Mouse (Mus musculus) 416B (cell line): ENCODE results near the gene Elmo1.
A peak's percentile ranks its signal among the peaks of the same experiment; 100 is the strongest.

ENCODE experiments used
- DNase-seq: peaks from one replicate; pipeline ENCODE4 v3.0.0; 2011; ENCODE audit warnings: low read depth

Gene Elmo1

GRCm38 (mm10) chr13:20094916-20095700 is 4.7 kb downstream of the Elmo1 start:
- DNase-seq = no peak

DNA sequence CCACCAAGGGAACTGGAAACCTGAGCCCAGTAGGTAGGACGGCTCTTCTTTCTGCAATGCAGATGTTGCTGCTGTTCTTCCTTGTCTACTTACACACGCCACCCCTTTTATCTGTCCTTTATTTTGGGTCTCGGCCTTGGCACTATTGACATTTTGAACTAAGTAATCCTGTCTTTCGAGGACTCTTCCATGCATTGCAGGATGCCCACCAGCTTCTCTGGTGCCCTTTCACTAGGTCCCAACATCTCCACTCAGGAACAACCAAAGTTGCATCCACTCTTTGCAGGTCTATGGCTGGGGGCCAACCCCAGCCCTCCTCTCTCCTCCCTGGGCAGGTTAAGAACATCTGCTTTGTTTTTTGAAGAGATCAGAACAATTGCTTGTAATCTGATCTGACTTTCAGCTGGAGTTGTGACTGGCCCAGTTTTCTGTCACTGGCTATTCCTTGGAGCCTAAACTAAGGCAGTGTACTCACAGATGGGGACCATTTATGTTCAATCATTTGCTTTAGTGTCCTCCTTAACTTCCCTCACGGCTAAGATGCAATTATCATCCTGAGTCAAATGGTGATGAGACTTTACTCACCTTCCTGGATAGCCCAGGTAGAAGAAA is 6.7 kb downstream of the Elmo1 start:
- no peak for DNase-seq

GRCm38 (mm10) chr13:20097934-20098593 is 7.7 kb downstream of the Elmo1 start:
- peak; percentile 92 for DNase-seq

- no peak for DNase-seq
Observed at GRCm38 (mm10) chr13:20098594-20098965, 8.2 kb downstream of the Elmo1 start.

- peak; percentile 44 for DNase-seq
Observed at GRCm38 (mm10) chr13:20099546-20099945, 9.2 kb downstream of the Elmo1 start.

- DNase-seq = no peak
Observed at GRCm38 (mm10) chr13:20100357-20100756, 10.0 kb downstream of the Elmo1 start.

GRCm38 (mm10) chr13:20101691-20102090 is 11.3 kb downstream of the Elmo1 start:
- DNase-seq = no peak

- no peak for DNase-seq
Observed at GRCm38 (mm10) chr13:20104791-20105190, 14.4 kb downstream of the Elmo1 start.

DNA sequence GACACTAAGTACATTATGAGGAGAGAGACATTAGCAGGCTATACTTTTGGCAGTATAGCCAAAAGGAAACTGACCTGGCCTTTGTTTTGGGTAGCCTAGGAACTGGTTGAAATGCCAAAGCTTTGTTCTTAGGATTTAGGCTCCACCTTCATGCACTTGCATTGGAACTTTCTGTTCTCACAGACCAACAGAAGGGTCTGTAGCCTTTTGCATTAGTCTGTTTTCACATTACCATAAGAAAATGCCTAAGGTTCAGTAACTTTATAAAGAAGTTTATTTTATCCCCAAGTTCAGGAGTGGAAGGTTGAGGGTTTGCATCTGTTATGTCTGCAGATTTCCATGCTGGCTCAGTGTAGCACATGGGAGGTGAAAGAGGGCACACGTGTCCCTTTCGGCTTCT is 15.6 kb downstream of the Elmo1 start:
- DNase-seq = no peak

DNA sequence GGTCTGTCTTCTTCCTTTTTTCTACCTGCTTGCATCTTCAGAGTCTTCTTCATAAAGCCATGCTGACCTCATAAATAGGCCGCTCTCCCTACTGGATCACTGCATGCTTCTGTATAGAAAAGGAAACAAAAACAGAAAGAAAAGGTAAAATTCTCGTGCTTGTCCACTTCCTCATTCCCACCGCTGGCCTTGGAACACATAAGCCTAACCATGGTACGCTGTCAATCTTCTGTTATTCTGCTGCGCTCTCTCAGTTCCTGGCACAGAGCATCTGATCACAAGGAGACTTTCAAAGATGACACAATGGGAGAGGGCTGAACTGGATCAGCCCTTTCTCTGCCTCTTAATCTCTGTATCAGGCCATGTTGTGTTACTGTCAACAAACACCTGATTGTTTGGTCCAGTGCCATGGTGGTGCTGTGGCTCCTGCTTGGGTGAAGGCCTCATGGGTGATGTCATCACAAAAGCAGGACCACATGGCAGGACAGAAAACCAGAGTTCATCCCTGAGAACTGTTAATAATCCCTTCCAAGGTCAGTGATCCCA is 17.6 kb downstream of the Elmo1 start:
- DNase-seq = no peak

DNA sequence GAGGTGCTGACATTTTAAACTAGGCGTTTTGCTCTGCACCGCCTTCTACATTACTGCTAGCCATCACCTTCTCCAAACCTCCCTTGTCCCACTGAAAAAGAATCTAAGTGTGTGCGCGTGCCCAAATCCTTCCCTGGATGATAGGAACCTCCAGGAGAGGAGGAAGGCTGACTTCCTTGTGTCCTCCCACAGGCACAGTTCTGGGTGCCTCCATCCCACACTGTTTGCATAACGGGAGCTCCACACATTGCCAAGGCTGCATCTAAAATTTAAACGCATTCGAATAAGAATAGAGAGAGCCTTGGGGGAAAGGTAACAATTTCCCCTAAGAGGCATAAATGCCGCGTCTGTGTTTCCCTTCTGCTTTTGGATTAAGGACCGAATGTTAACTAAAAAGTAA is 18.6 kb downstream of the Elmo1 start:
- no peak for DNase-seq

- DNase-seq = no peak
Observed at GRCm38 (mm10) chr13:20109446-20109845, 19.1 kb downstream of the Elmo1 start.

- no peak for DNase-seq
Observed at GRCm38 (mm10) chr13:20109987-20110680, 19.7 kb downstream of the Elmo1 start.

DNA sequence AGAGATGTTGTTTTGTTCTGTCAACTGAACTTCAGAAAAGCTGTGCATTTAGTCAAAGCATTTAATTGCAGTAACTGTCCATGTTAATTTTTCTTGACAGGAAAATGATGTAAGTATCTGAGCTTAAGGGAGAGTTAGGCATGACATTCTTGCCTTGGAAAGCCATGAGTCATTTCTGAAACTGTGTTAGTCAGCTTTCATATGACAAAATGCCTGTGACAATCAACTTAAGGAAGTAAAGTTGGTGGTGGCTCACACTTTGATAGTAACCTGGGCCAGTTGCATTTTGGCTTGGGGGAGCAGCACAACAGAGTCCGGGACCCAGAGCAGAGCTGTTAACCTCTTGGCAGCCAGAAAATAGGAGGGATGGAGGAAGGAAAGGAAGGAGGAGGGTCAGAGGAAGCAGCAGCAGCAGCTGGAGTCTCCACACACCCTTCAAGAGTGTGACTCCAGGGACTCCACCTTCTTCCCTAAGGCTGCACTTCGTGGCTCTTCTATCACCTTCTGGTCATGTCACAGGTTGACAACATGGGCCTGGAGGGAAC is 20.9 kb downstream of the Elmo1 start:
- peak; percentile 89 for DNase-seq

DNA sequence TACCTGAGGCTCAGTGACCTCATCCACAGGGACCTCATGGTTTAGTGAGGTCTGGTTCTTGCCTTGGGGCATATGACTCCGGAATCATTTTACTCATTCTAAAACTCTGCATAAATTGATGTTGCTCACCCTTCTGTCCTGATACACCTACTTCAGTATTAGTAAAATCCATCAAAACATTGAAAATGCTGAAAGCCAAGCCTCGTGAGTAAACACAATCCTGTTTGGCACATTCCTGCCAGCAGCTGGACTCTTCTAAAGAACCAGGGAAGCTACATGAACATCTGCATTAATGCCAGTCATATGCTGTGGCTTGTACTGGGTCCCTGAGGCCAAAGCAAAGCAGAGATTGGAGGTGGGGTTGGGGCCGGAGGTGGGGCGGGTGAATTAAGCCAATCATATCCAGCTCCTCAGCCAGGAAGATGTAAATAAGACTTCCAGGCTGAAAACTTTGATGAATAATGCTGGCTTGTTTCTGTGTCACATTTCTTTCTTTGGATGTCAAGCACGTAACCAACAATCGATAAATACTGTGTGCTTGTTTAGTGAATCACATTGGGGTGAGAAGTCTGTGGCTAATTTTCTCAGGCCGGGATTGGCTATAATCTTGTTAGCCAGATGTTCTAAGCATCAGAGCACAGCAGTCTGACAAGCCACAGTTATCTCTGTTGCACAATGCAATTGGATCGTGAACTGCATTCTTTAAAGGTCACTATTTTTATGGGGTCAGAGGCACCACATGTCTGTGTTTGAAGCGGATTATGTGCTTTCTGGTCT is 24.9 kb downstream of the Elmo1 start:
- DNase-seq = no peak

- no peak for DNase-seq
Observed at GRCm38 (mm10) chr13:20116019-20116418, 25.6 kb downstream of the Elmo1 start.

- peak; percentile 88 for DNase-seq
Observed at GRCm38 (mm10) chr13:20116868-20117510, 26.6 kb downstream of the Elmo1 start.

DNA sequence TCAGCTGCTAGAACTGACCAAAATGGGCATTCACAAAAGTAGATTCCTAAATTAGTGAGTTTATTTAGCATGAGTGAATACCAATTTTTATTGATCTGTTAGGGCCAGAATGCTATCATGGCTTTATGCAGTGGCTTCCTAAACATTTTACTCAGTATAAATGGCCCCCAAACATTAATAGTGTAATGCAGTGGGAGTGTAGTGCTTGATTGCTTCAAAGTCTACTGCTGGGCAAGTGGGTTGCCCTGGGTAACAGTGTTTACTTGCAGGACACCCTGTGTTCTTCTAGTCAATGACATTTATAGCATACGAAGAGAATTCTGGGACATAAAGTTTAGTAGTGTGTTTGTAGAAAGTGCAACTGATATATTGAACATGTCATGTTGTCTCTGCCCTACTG is 27.3 kb downstream of the Elmo1 start:
- DNase-seq = no peak

DNA sequence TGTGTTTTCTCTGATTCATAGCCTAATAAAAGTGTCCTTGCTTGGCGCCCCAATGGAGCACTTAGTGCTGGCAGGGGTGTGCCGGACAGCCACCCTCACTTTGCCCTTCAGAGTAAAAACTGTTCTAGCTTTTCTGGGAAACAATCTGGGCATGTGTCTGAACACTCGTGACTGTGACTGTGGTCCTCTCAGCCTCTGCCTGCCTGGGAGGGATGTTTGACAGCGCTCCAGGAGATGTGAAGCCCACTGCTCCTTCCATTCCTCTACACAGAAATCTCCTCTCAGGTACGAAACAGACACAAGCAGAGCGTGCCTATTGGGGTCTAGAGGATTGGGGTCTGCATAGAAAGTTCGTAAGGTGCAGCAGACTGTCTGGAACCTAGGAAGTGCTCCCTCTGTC is 28.5 kb downstream of the Elmo1 start:
- DNase-seq = no peak

- peak; percentile 86 for DNase-seq
Observed at GRCm38 (mm10) chr13:20120723-20121122, 30.3 kb downstream of the Elmo1 start.
